22 mouse cellular contexts compared by ENCODE assay signal in the genomic region with DNA sequence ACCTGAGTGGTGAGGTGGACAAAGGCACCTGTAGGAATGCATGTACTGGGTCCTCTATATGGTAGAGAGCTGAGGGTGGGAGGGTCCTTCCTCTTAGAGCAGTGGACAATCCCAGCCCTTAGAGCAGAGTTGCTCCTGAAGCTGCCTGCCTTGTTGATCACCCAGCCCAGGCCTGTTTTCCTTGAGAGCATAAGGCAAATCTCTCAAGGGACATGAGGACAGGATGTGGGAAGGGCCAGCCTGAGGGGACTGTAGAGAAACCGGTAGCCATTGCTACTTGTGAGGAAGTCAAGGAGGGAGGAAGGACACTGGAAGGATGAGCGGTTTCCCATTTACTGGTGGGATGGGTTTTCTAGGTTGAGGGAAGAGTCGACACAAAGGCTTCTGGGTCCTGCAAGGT. TPM values are rescaled to one million over a fixed set of nuclear protein-coding genes. Genes with fewer than 3 reads are reported as not detected.
DNase-seq lines count a peak whose midpoint lies in the region; ATAC-seq and TF ChIP-seq lines count a peak whose summit lies in the region.
"Had no signal": no experiment of that assay in that cellular context is flagged by ENCODE, and none has a peak within 500 bp of the region (broad histone marks: within the 10 kb centered on the region; RNA-seq: fewer than 3 reads in every experiment).

No protein-coding gene starts in this region.

- 56% methylated on average over 3 of the region's 3 CpGs for WGBS in heart, embryonic 10.5 days
- 35% methylated on average over 3 of the region's 3 CpGs for WGBS in heart, adult 2 months
- 72% methylated on average over 3 of the region's 3 CpGs for WGBS in intestine, postnatal 0 days

- no peaks in the 10 kb centered on the region for H3K79me2 ChIP-seq in heart, adult 2 months (replicated peaks; ENCODE audit: control insufficient read depth, insufficient read depth, low read length)

- no peak for TF ChIP-seq CTCF in heart, adult 2 months (IDR thresholded peaks at IDR 0.05)
- no peak for TF ChIP-seq CTCF in intestine, postnatal 0 days (IDR thresholded peaks at IDR 0.05; ENCODE audit: low read depth)

- DNase-seq in heart, adult 11 months, result peak; percentile 94
- no peak for DNase-seq in heart, postnatal 36 days
- DNase-seq in heart, embryonic 10.5 days (ENCODE audit: low spot score), result peak; percentile 69
- DNase-seq in heart, adult 2 months, result no peak
- DNase-seq in induced T-regulatory cell, adult 2 months (ENCODE audit: low read depth), result peak; percentile 79
- DNase-seq in kidney, postnatal 36 days, result no peak
- DNase-seq: adrenal gland, adult 8-10 months; adrenal gland, postnatal 14 days; adrenal gland, postnatal 36 days; cerebellum, adult 11-12 months; cerebellum, adult 2 months; cerebellum, adult 9-10 months; cerebellum, postnatal 10 days; cerebellum, postnatal 25 days; forebrain, postnatal 0 days had no signal

- no peak for TF ChIP-seq EP300 in heart, adult 2 months (IDR thresholded peaks at IDR 0.05; ENCODE audit: insufficient read depth, low read depth, low read length)

- intact Hi-C loops in heart, postnatal 36 days (cut with DNase I), result no loop called here
- intact Hi-C loops in heart, adult 2 months (cut with DNase I), result no loop called here

- H3K4me3 ChIP-seq in heart, embryonic 10.5 days, result no peak overlapping the region
- no peak overlapping the region for H3K4me3 ChIP-seq in heart, adult 2 months
- no peak overlapping the region for H3K4me3 ChIP-seq in intestine, postnatal 0 days (ENCODE audit: low read depth, low read length)
- H3K4me3 ChIP-seq: embryonic facial prominence, embryonic 10.5 days; embryonic facial prominence, embryonic 12.5 days; forebrain, embryonic 13.5 days; forebrain, embryonic 15.5 days had no signal

- H3K36me3 ChIP-seq in heart, embryonic 10.5 days, result no peaks in the 10 kb centered on the region
- H3K36me3 ChIP-seq in heart, adult 2 months (ENCODE audit: control insufficient read depth, insufficient read depth, low read length), result no peaks in the 10 kb centered on the region
- H3K36me3 ChIP-seq in intestine, postnatal 0 days (ENCODE audit: control insufficient read depth, insufficient read depth), result no peaks in the 10 kb centered on the region
- H3K36me3 ChIP-seq: embryonic facial prominence, embryonic 10.5 days; embryonic facial prominence, embryonic 12.5 days; forebrain, embryonic 15.5 days; G1E had no signal

- no peak overlapping the region for H3K27ac ChIP-seq in heart, embryonic 10.5 days
- H3K27ac ChIP-seq in heart, adult 2 months, result no peak overlapping the region; the same call in 1 of the 2 replicates
- no peak overlapping the region for H3K27ac ChIP-seq in intestine, postnatal 0 days (ENCODE audit: low read depth, low read length)
- H3K27ac ChIP-seq: embryonic facial prominence, embryonic 10.5 days; embryonic facial prominence, embryonic 12.5 days; forebrain, embryonic 13.5 days; forebrain, embryonic 15.5 days had no signal

- no peak overlapping the region for H3K9ac ChIP-seq in heart, adult 2 months (ENCODE audit: low read depth, low read length)
- no peak overlapping the region for H3K9ac ChIP-seq in intestine, postnatal 0 days (ENCODE audit: low read depth, low read length)
- H3K9ac ChIP-seq: embryonic facial prominence, embryonic 12.5 days; forebrain, embryonic 13.5 days; forebrain, embryonic 15.5 days; forebrain, postnatal 0 days had no signal

- ATAC-seq in intestine, postnatal 0 days, result no peak
- ATAC-seq: forebrain, embryonic 13.5 days; forebrain, embryonic 15.5 days; forebrain, postnatal 0 days; Patski had no signal

- peaks cover 14% of the 10 kb centered on the region for H3K4me1 ChIP-seq in heart, embryonic 10.5 days
- H3K4me1 ChIP-seq in heart, adult 2 months (ENCODE audit: control insufficient read depth, insufficient read depth, low read length), result no peaks in the 10 kb centered on the region
- H3K4me1 ChIP-seq in intestine, postnatal 0 days (replicated peaks; ENCODE audit: control insufficient read depth, insufficient read depth, low read length), result no peaks in the 10 kb centered on the region
- H3K4me1 ChIP-seq: forebrain, embryonic 13.5 days; forebrain, embryonic 15.5 days had no signal

- H3K9me3 ChIP-seq in heart, embryonic 10.5 days, result no peaks in the 10 kb centered on the region
- no peaks in the 10 kb centered on the region for H3K9me3 ChIP-seq in intestine, postnatal 0 days (ENCODE audit: control insufficient read depth)
- H3K9me3 ChIP-seq: embryonic facial prominence, embryonic 10.5 days; embryonic facial prominence, embryonic 12.5 days; forebrain, embryonic 13.5 days; forebrain, embryonic 15.5 days; G1E had no signal

- no peak for TF ChIP-seq POLR2A in heart, adult 2 months (IDR thresholded peaks at IDR 0.05; ENCODE audit: insufficient read depth, low read depth, low read length)

- H3K27me3 ChIP-seq in heart, embryonic 10.5 days (ENCODE audit: insufficient read depth, poor library complexity, severe bottlenecking), result 0 out of 2 replicates have a peak, but pooled peaks cover 5% of the 10 kb centered on the region
- no peaks in the 10 kb centered on the region for H3K27me3 ChIP-seq in heart, adult 2 months (ENCODE audit: control insufficient read depth, insufficient read depth, low read length)
- no peaks in the 10 kb centered on the region for H3K27me3 ChIP-seq in intestine, postnatal 0 days (replicated peaks; ENCODE audit: control insufficient read depth, insufficient read depth, low read length)
- H3K27me3 ChIP-seq: embryonic facial prominence, embryonic 12.5 days; forebrain, embryonic 13.5 days; forebrain, embryonic 15.5 days; Patski had no signal

- H3K4me2 ChIP-seq in intestine, postnatal 0 days (replicated peaks; ENCODE audit: low read depth), result no peak overlapping the region
- H3K4me2 ChIP-seq: embryonic facial prominence, embryonic 12.5 days; forebrain, embryonic 13.5 days; forebrain, embryonic 15.5 days had no signal

RNA-seq across cellular contexts. Expression of gene Cd5, which starts 3.8 kb away (rescaled TPM):
- total RNA-seq in heart, postnatal 36 days (2021), result under 1 TPM; 0.14 to 0.28 TPM
- 0.18 and 0.28 TPM in 2 replicates for polyA plus RNA-seq in heart, embryonic 10.5 days (2016; fragmentation: Nextera tagmentation; extraction: Ambion mirVana)
- total RNA-seq in heart, adult 2 months (2021), result under 1 TPM; 0.11 to 0.26 TPM
- 0.35 and 0.80 TPM in 2 replicates for polyA plus RNA-seq in heart, adult 2 months (2012; rRNA removed)
- polyA plus RNA-seq in intestine, postnatal 0 days (2015; fragmentation: Nextera tagmentation; extraction: Ambion mirVana), result 0.12 and 0.18 TPM in 2 replicates
- polyA plus RNA-seq: forebrain, embryonic 13.5 days; G1E; Patski had no signal

RNA-seq across cellular contexts. Expression of gene Vps37c, which starts 54.0 kb away (rescaled TPM):
- total RNA-seq in heart, postnatal 36 days (2021), result 10 to 100 TPM; 19.2 to 21.0 TPM
- 26.5 and 26.7 TPM in 2 replicates for polyA plus RNA-seq in heart, embryonic 10.5 days (2016; fragmentation: Nextera tagmentation; extraction: Ambion mirVana)
- 10 to 100 TPM; 18.6 to 20.7 TPM for total RNA-seq in heart, adult 2 months (2021)
- polyA plus RNA-seq in heart, adult 2 months (2012; rRNA removed), result 23.7 and 24.6 TPM in 2 replicates
- 31.3 and 32.2 TPM in 2 replicates for polyA plus RNA-seq in intestine, postnatal 0 days (2015; fragmentation: Nextera tagmentation; extraction: Ambion mirVana)

Comparison
In these comparisons a context has a peak if more than half of its experiments do, and no peak if none do; other contexts are left out.
1. DNase-seq: peak in heart, adult 11 months (single experiment), heart, embryonic 10.5 days (single experiment) and induced T-regulatory cell, adult 2 months (single experiment); none in heart, postnatal 36 days (0 of 2), heart, adult 2 months (0 of 2) and kidney, postnatal 36 days (0 of 2).